Mouse (Mus musculus) hindbrain, embryonic 16.5 days (tissue): ENCODE results near the gene Cox17. TPM values are rescaled to one million over a fixed set of nuclear protein-coding genes. Genes with fewer than 3 reads are reported as not detected.

Source experiments
- ATAC-seq: fragments of 200-750 bp; cut with Nextera tagmentation; 2 replicates; pipeline ENCODE4 v1.8.0; 2017; ENCODE audit warnings: moderate TSS enrichment, moderate library complexity
- H3K27ac ChIP-seq: fragments of 300-500 bp; sonication (generic); 2 replicates; pipeline ENCODE4 v1.5.1; 2014; ENCODE audit warnings: low read depth, mild to moderate bottlenecking, control low read depth, low read length, moderate library complexity
- H3K27me3 ChIP-seq: fragments of 300-500 bp; sonication (generic); replicated peaks from 2 replicates; pipeline ENCODE4 v1.6.1; 2014; ENCODE audit warnings: low read length; ENCODE audit not compliant: control insufficient read depth, insufficient read depth
- H3K36me3 ChIP-seq: fragments of 300-500 bp; sonication (generic); 2 replicates; pipeline ENCODE4 v1.6.1; 2014; ENCODE audit warnings: mild to moderate bottlenecking, low read length, moderate library complexity, mixed read lengths; ENCODE audit not compliant: control insufficient read depth, insufficient read depth
- H3K4me1 ChIP-seq: fragments of 300-500 bp; sonication (generic); 2 replicates; pipeline ENCODE4 v1.6.1; 2014; ENCODE audit warnings: low read depth, low read length; ENCODE audit not compliant: control insufficient read depth, insufficient read depth
- H3K4me2 ChIP-seq: fragments of 300-500 bp; sonication (generic); 2 replicates; pipeline ENCODE4 v1.6.1; 2014; ENCODE audit warnings: mild to moderate bottlenecking, low read length, control low read depth, moderate library complexity
- H3K4me3 ChIP-seq: fragments of 300-500 bp; sonication (generic); 2 replicates; pipeline ENCODE4 v1.5.1; 2014; ENCODE audit warnings: mild to moderate bottlenecking, low read length, control low read depth, moderate library complexity
- H3K9ac ChIP-seq: fragments of 300-500 bp; sonication (generic); 2 replicates; pipeline ENCODE4 v1.6.1; 2014; ENCODE audit warnings: low read depth, mild to moderate bottlenecking, control low read depth, low read length, moderate library complexity
- H3K9me3 ChIP-seq: fragments of 300-500 bp; sonication (generic); 2 replicates; pipeline ENCODE4 v1.6.1; 2014; ENCODE audit warnings: mild to moderate bottlenecking, low read length, moderate library complexity; ENCODE audit not compliant: control insufficient read depth
- whole genome bisulfite sequencing: fragments of 180-500 bp; shearing (Covaris S2); extraction: QIAGEN DNeasy Blood & Tissue Kit; methylation state at CpG from one replicate; pipeline ENCODE4 v1.1.7; 2014; 5-methylcytosine and 5-hydroxymethylcytosine counted together
- polyA plus RNA-seq: library from polyadenylated mRNA; unstranded; fragments of >200 nt; fragmentation: Nextera tagmentation; extraction: Ambion mirVana; gene quantifications from 2 replicates; pipeline ENCODE4 v1.2.1, GENCODE M21; 2015

The Cox17 gene
- polyA plus RNA-seq, 1 experiment from 2014 or later = 71.9 TPM

GRCm38 (mm10) chr16:38379493-38379892 lies 32.7 kb downstream of the Cox17 start:
- no peaks in the 10 kb centered on the region for H3K9me3 ChIP-seq
- ATAC-seq = no peak
- no peaks in the 10 kb centered on the region for H3K27me3 ChIP-seq
- no peaks in the 10 kb centered on the region for H3K36me3 ChIP-seq
- H3K9ac ChIP-seq = no peak overlapping the region
- no peak overlapping the region for H3K4me3 ChIP-seq
- WGBS = 50% methylated on average over 3 of the region's 3 CpGs
- H3K4me2 ChIP-seq = no peak overlapping the region
- H3K27ac ChIP-seq = no peak overlapping the region
- H3K4me1 ChIP-seq = peaks cover 6% of the 10 kb centered on the region; the same call in 1 of the 2 replicates

- H3K36me3 ChIP-seq = no peaks in the 10 kb centered on the region
- H3K4me2 ChIP-seq = no peak overlapping the region
- peaks cover 6% of the 10 kb centered on the region; the same call in 1 of the 2 replicates for H3K4me1 ChIP-seq
- no peak overlapping the region for H3K27ac ChIP-seq
- 93% methylated on average over 3 of the region's 3 CpGs for WGBS
- no peaks in the 10 kb centered on the region for H3K9me3 ChIP-seq
- no peak overlapping the region for H3K4me3 ChIP-seq
- ATAC-seq = no peak
- H3K27me3 ChIP-seq = no peaks in the 10 kb centered on the region; the same call in 1 of the 2 replicates
- no peak overlapping the region for H3K9ac ChIP-seq
Observed at GRCm38 (mm10) chr16:38379926-38380325, 33.1 kb downstream of the Cox17 start.

GRCm38 (mm10) chr16:38383683-38384082 lies 36.9 kb downstream of the Cox17 start:
- WGBS = 76% methylated on average over 2 of the region's 2 CpGs
- Histone ChIP-seq H3K27ac (no peak overlapping the region), H3K36me3 (no peaks in the 10 kb centered on the region), H3K9ac (no peak overlapping the region), H3K4me3 (no peak overlapping the region), H3K4me2 (no peak overlapping the region), H3K9me3 (no peaks in the 10 kb centered on the region), H3K4me1 (no peaks in the 10 kb centered on the region), H3K27me3 (no peaks in the 10 kb centered on the region; the same call in 1 of the 2 replicates)
- ATAC-seq = no peak

- H3K4me3 ChIP-seq = no peak overlapping the region
- no peaks in the 10 kb centered on the region for H3K36me3 ChIP-seq
- H3K27me3 ChIP-seq = no peaks in the 10 kb centered on the region; the same call in 1 of the 2 replicates
- no peak overlapping the region for H3K27ac ChIP-seq
- H3K4me1 ChIP-seq = no peaks in the 10 kb centered on the region
- H3K9ac ChIP-seq = no peak overlapping the region
- WGBS = 88% methylated on average over 6 of the region's 6 CpGs
- H3K9me3 ChIP-seq = no peaks in the 10 kb centered on the region
- H3K4me2 ChIP-seq = no peak overlapping the region
- no peak for ATAC-seq
Observed at GRCm38 (mm10) chr16:38385184-38385634, 38.4 kb downstream of the Cox17 start.

- H3K4me1 ChIP-seq = no peaks in the 10 kb centered on the region
- H3K36me3 ChIP-seq = no peaks in the 10 kb centered on the region
- no peak for ATAC-seq
- H3K9ac ChIP-seq = no peak overlapping the region
- H3K27me3 ChIP-seq = no peaks in the 10 kb centered on the region; the same call in 1 of the 2 replicates
- H3K4me2 ChIP-seq = no peak overlapping the region
- H3K9me3 ChIP-seq = no peaks in the 10 kb centered on the region
- H3K4me3 ChIP-seq = no peak overlapping the region
- WGBS = 96% methylated on average over 4 of the region's 4 CpGs
- no peak overlapping the region for H3K27ac ChIP-seq
Observed at GRCm38 (mm10) chr16:38385700-38386099, 38.9 kb downstream of the Cox17 start.

GRCm38 (mm10) chr16:38387389-38387788 lies 40.6 kb downstream of the Cox17 start:
- no peaks in the 10 kb centered on the region for H3K36me3 ChIP-seq
- H3K27ac ChIP-seq = no peak overlapping the region
- 87% methylated on average over 6 of the region's 6 CpGs for WGBS
- H3K4me2 ChIP-seq = no peak overlapping the region
- no peaks in the 10 kb centered on the region; the same call in 1 of the 2 replicates for H3K27me3 ChIP-seq
- H3K4me1 ChIP-seq = no peaks in the 10 kb centered on the region
- no peak overlapping the region for H3K9ac ChIP-seq
- no peaks in the 10 kb centered on the region for H3K9me3 ChIP-seq
- no peak overlapping the region for H3K4me3 ChIP-seq
- ATAC-seq = no peak

GRCm38 (mm10) chr16:38388757-38389156 lies 42.0 kb downstream of the Cox17 start:
- Histone ChIP-seq H3K27me3 (no peaks in the 10 kb centered on the region; the same call in 1 of the 2 replicates), H3K27ac (no peak overlapping the region), H3K4me2 (no peak overlapping the region), H3K9me3 (no peaks in the 10 kb centered on the region), H3K4me3 (no peak overlapping the region), H3K36me3 (no peaks in the 10 kb centered on the region), H3K4me1 (no peaks in the 10 kb centered on the region), H3K9ac (no peak overlapping the region)
- ATAC-seq = no peak
- 79% methylated on average over 6 of the region's 6 CpGs for WGBS

GRCm38 (mm10) chr16:38389284-38389893 lies 42.6 kb downstream of the Cox17 start:
- no peaks in the 10 kb centered on the region for H3K9me3 ChIP-seq
- H3K4me2 ChIP-seq = no peak overlapping the region
- H3K36me3 ChIP-seq = no peaks in the 10 kb centered on the region
- no peak overlapping the region for H3K4me3 ChIP-seq
- ATAC-seq = no peak
- no peaks in the 10 kb centered on the region; the same call in 1 of the 2 replicates for H3K27me3 ChIP-seq
- H3K27ac ChIP-seq = no peak overlapping the region
- whole genome bisulfite sequencing = 84% methylated on average over 8 of the region's 8 CpGs
- H3K4me1 ChIP-seq = no peaks in the 10 kb centered on the region
- H3K9ac ChIP-seq = no peak overlapping the region

GRCm38 (mm10) chr16:38390322-38390721 lies 43.5 kb downstream of the Cox17 start:
- no peak overlapping the region for H3K9ac ChIP-seq
- H3K36me3 ChIP-seq = no peaks in the 10 kb centered on the region
- WGBS = 90% methylated on average over 7 of the region's 7 CpGs
- no peaks in the 10 kb centered on the region for H3K9me3 ChIP-seq
- no peaks in the 10 kb centered on the region for H3K4me1 ChIP-seq
- no peak for ATAC-seq
- H3K27ac ChIP-seq = no peak overlapping the region
- no peak overlapping the region for H3K4me2 ChIP-seq
- H3K4me3 ChIP-seq = no peak overlapping the region
- H3K27me3 ChIP-seq = no peaks in the 10 kb centered on the region
